Mouse (Mus musculus): ENCODE results near the gene Cdadc1.

The Cdadc1 gene

DNA sequence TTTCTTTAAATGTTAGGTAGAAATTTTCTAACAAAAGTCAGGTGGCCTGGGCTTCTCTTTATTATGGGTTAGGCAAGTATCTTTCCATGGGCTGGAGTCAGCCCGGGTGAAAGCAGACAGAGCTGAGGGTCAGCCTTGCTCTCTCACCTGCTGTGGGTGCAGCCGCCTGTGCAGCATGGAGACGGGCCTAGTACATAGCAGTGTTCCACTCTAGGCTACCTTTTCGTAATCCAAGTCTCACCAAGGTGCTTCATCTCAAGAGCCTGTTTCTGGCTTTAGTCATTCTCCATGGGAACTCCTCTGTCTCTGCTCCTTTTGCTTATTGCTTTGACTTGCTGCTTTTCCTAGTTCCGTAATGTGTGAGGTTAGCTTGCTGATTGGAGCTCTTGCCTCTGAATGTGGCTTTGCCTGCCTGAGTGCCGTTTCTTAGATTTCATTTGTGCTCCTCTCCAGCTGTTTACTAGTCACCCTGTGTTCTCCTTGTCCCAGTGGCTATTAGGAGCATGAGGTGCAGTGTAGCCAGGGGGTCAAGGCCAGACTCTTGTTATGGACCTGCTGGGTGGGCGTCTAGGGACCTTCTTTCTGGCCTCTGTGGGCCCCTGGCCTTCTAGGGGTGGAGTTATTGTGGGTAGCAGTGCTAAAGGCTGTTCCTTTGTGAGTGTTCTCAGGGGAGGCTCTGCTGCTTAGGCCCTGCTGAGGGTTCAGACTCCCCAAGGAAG is 51.4 kb downstream of the Cdadc1 start:
- DNase-seq (ENCODE audit: low read depth in 1 of 2, low spot score in 2 of 2): no peak

- DNase-seq (ENCODE audit: low read depth in 1 of 2, low spot score in 2 of 2): no peak
These were observed 53.8 kb downstream of the Cdadc1 start for GRCm38 (mm10) chr14:59543956-59544355.

DNA sequence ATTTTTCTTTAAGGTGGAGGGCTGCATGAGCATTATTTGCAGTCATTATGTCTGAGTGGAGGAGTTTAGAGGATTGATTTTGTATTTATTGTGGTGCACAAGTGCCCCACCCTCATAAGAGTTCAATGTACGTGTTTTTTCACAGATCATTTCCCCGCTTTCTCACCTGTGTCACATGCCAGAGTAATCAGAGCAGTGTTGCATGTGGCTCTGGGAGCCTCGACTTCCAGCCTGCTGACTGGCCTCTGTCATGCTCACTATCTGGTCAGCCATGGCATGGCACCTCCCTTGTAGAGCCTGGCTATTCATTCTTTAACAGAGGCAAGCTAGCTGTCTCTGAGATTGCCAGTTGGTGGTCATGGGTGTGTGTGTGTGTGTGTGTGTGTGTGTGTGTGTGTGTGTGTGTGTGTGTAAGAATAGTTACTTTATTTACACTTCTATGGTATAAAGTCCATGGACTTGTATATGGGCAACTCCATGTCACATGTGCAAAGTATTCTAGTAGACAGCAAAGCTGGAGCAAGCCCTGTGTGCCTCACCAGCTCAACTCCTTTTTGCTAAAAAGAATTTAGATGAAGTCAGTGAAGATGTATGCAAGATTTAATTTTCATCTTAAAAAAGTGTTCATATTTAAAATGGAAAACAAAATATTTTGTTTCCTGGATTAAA is 54.5 kb downstream of the Cdadc1 start:
- DNase-seq (ENCODE audit: low read depth in 1 of 2, low spot score in 2 of 2): no peak

GRCm38 (mm10) chr14:59540761-59541160 is 57.0 kb downstream of the Cdadc1 start:
- DNase-seq (ENCODE audit: low read depth in 1 of 2, low spot score in 2 of 2): no peak

- no peak for DNase-seq (ENCODE audit: low read depth in 1 of 2, low spot score in 2 of 2)
These were observed 57.5 kb downstream of the Cdadc1 start for GRCm38 (mm10) chr14:59540230-59540629.

DNA sequence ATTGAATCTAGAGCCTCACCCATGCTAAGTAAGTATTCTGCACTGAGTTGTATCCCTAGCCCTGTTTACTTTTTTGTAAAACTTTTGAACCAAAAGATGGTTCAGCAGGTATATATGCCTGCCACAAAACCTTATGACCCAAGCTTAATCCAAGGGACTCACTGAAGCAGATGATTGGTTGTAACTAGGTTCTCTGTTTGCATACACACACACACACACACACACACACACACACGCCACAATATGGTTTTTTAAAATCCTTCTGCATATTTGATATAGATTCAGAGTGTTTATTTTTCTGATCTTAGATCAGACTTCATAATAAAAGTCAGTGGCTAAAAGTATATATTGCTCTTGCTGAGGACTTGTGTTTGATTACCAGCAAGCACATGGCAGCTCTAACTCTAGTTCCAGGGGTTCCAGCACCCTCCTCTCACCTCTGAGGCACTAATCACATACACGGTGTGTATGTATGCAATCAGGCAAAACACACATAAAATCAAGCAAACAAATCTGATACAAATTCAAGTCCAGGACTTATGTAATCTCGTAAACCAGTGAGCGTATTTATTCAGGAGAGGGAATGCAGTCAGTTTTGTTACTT is 59.8 kb downstream of the Cdadc1 start:
- DNase-seq (ENCODE audit: low read depth in 1 of 2, low spot score in 2 of 2): no peak

DNA sequence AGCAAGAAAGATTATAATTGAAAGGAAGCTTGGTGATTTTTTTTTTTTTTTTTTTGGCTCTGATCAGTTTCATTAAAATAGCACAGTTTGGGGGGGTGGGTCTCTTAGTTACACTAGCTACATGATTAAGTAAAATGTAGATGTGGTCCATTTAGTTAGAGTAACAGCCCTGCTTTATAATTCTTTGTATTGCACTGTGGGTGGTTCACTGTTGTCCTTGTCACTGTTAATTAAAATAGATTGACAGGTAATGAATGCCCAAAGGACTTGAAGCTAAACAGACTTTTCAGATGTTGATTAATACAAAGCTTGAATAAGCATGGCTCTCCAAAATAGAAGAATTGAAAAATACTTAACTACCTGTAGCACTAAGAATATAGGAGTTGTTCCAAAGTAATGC is 63.9 kb downstream of the Cdadc1 start:
- no peak for DNase-seq (ENCODE audit: low read depth in 1 of 2, low spot score in 2 of 2)

DNA sequence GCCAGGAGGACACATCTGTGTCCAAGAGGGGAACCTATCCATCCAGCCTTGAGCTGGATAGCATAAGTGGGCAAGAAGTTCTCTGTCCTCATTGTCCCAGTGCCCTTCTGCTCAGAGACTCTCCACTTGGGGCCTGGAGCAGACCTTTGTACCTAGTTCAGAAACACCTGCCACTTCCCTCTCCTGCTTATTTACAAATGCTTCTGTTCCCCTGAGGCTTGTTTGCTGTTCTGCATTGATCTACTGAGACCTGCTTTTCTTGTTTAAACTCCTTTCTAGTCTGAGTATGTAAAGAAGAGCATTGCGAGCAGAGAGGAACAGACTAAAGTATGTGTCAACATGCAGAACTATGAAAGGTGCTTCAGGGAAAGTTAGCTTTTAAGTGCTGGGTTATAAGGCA is 64.8 kb downstream of the Cdadc1 start:
- DNase-seq (ENCODE audit: low read depth in 1 of 2, low spot score in 2 of 2): no peak

DNA sequence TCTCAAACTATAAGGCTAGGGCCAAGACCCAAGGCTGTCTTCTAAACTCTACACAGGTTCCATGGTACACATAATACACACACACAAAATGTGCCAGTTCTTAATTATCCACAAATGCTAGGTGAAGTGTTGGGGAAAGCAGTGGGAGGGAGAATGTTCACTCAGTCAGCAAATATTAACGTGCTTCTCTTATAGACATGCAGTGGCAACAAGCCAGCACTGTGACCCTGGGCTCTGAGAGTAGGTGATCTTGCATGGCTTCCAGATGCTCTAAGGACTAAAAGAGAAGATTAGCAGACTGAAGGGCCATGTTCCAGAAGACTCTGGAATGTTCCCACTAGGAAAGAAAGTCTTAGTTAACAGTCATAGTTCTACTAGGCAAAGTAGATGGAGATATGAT is 67.0 kb downstream of the Cdadc1 start:
- DNase-seq (ENCODE audit: low read depth in 1 of 2, low spot score in 2 of 2): no peak

- no peak for DNase-seq (ENCODE audit: low read depth in 1 of 2, low spot score in 2 of 2)
These were observed 71.9 kb downstream of the Cdadc1 start for GRCm38 (mm10) chr14:59525843-59526242.

DNA sequence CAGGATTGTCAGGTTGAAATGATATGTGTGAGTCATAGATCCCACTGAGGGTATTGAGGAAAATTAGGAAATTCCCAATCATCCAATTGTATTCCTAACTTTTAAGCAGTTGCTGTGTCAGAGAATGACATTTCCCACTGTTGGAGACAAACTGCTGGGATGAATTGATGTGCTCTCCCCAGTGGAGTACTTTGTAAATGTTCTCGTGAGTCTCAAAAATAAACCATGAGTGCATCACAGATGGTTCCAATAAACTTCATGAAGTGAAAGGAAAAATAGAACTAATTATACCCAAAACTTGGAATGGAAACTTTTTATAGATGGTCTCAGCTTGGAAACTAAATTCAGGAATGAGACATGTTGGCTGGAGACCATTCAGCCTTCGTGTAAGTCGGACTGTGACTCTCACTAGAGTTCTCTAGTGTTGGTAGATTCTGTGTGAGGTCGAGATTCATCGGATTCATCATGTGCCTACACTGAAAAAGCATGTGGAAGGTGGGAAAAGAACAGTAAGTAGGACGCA is 83.8 kb downstream of the Cdadc1 start:
- no peak for DNase-seq (ENCODE audit: low read depth in 1 of 2, low spot score in 2 of 2)

Data from monocyte, adult 2 months (primary cell).